Mouse (Mus musculus): Measurements from ENCODE around the gene Zfp661.

DNA sequence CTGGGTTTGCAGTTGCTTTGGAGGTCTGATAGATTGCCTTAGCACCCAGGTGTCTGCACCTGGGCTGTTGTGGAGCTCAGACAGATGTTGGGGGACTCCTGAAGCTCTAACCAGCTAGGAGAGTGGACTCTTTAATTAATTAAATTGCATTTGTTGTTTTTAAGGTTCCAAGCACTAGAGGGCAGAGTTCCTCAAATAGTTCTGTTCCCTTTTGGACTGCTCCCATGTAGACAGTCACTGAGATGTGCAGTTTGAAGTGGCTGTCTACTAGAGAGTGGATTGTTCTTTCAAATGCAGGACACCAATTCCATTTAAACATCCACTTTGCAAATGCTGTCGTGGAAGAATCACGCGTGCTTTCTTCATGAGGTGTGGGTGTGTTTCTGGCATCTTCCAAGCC, 21.3 kb upstream of the Zfp661 start:
- no peak for TF ChIP-seq CTCF (IDR thresholded peaks at IDR 0.05; ENCODE audit: low read depth, low read length)
- TF ChIP-seq POLR2A (IDR thresholded peaks at IDR 0.05; ENCODE audit: extremely low read depth, insufficient read depth, low read length): no peak

Data from liver, adult 2 months (tissue).